Mouse (Mus musculus) kidney, adult 18-20 months (tissue): ENCODE measurements at regions not wholly inside any gene's neighbourhood (a gene's known extent, or its start where the extent isn't known, plus 50 kb on each side); places are given as distances from the start of the nearest gene placed in this dataset.

Experiments used
- DNase-seq: peaks from one replicate; pipeline ENCODE4 v3.0.0; 2021

DNA sequence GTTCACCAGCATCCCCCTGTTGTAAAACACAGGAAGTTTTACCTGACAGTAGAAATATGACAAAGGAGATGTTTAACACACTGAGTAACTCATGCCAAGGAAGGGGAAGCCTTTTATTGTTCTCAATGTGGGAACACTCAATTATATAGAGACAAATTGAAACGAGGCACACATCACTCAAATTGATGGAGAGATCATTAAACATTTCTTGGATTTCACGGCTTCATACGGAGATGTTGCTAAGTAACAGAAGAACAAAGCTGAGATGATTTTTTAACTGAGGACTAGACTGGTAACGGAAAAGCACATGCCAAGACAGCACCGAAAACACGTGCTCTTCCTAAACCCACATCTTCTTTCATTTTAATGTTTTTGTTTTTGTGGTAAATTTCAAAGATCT lies 437.0 kb upstream of the Intu start:
- no peak for DNase-seq

- DNase-seq = no peak
These were observed 436.4 kb upstream of the Intu start for GRCm38 (mm10) chr3:40094701-40095100.

- DNase-seq = no peak
These were observed 428.4 kb upstream of the Intu start for GRCm38 (mm10) chr3:40102698-40103097.

GRCm38 (mm10) chr3:40114811-40115210 lies 416.3 kb upstream of the Intu start:
- no peak for DNase-seq

GRCm38 (mm10) chr3:40118551-40118950 lies 412.5 kb upstream of the Intu start:
- no peak for DNase-seq

DNA sequence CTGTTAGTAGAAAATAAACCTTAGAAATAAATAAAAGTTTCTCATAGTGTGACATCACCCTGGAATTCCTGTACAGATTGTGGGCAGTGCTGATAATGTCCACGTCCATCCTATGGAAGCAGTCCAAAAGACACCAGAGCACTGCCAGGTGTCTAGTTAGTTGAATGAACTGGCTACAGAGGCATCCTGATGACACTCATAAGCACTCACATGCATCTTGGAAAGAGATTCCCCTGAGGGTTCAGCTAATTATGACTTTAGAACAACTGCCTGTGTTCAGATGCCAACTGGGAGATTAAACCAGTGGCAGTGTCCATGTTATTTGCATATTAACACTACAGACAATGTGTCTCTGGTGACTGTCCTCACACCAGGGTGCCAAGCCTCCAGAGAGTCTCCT lies 411.6 kb upstream of the Intu start:
- DNase-seq = no peak

DNA sequence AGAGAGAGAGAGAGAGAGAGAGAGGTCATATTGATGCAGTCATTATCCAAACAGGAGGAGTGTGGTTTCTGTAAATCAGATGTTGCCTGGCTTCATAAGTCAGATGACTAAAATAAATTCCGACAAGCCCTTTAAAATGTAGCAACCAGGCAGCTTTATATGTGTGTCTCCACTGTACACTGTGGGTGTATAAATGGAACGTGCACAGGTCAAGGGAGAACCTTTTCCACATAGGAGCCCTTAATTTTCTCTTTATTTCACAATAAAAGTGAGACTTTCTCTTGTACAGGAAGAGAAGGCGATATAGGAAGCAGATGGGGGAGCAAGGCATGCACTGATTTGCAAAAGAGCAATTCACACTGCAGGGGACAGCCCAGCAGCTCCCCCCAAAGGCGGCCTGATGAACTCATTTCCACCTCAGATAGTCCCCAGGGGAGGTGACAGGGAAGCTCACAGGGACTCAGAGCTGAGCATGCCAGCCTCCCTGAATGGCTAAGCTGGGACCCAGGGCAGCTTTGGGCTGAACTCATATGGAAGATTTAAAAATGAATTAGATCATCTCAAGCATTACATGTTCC lies 410.7 kb upstream of the Intu start:
- DNase-seq = peak; percentile 9

DNA sequence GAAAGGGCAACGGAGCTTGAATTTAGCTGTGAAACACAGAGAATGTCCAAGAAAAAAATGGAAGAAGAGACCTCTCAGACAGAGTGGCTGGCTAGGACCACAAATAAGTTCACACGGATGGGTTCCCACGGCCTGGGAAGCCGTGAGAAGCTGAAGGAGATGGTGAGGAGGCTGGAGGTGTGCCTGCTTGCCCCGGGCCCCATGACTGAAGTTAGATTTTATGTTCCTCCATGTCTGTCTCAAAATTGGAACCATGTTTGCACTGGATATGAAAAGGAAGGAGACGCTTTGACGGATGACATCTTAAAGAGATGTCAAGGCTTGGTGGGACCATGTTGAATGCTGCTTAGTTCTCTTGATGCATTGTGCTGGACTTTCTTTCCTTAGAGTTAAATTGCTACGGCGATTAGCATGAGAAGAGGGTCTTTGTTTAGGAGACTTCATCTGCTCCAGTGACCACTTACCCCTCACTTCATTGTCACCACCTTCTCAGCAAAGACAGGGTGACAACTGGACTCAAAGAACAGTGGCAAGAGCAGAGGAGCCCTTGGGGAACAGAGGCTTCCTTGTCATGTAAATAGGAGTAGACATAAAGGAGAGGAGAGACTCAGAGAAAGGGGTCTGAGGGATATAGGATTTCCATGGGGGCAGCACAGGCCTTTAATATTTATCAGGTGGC lies 407.4 kb upstream of the Intu start:
- no peak for DNase-seq

- no peak for DNase-seq
These were observed 404.2 kb upstream of the Intu start for GRCm38 (mm10) chr3:40126903-40127302.

- no peak for DNase-seq
These were observed 400.1 kb upstream of the Intu start for GRCm38 (mm10) chr3:40130858-40131584.

DNA sequence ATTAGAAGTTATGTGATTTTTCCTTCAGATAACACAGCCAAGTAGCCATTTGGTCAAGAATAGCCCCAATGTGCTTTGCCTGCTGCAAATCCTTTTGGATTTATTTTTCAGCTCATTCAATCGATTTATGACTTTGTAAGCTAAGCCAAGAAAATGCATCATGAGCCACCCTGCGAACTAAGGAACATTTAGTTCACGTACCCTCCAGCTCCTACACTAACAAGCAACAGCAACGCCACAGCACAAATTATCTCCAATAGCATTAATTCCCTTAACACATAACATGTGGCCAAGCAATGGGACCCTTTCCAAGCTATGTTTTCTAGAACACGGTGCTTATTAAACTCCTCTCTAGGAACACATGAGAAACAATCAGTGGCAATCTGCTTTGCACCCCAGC lies 392.4 kb upstream of the Intu start:
- DNase-seq = peak; percentile 3

DNA sequence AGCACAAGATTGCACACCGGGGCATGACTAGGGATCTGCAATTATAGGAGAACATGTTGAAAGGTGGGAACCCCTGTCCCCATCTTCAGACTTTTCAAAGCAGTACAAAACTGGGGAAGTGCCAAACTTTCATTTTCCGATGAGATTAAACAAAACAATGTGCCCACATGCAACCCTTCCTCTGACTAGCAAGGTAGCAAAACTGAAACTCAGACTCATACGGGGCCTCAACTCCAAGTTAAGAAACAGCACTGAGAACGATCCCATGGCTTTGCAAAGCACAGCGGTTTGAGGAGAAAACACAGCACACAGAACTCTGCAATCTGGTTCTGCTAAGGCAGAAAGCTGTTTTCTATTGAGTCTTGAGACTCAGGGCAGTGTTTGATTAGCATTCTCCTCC lies 388.9 kb upstream of the Intu start:
- no peak for DNase-seq

DNA sequence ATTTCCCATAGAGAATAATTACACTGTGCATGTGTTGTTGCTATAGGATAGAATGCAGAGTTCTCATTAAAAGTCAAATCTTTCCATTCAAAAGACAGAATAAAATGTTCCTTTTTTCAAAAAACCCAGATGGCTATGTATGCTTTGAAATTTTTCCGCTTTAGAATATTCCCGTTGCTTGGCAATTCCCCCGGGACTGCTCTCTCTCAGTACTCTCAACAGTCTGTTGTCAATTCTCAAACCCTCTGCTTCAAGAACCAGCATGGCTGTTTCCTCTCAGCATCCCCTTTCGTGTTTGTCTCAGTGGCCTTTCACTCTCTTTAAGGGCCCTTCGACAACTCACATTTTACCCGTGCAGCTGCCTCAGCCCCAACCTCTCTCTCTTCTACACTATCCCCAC lies 372.5 kb upstream of the Intu start:
- DNase-seq = no peak

- no peak for DNase-seq
These were observed 371.4 kb upstream of the Intu start for GRCm38 (mm10) chr3:40159591-40160145.

GRCm38 (mm10) chr3:40164181-40164580 lies 366.9 kb upstream of the Intu start:
- no peak for DNase-seq

DNA sequence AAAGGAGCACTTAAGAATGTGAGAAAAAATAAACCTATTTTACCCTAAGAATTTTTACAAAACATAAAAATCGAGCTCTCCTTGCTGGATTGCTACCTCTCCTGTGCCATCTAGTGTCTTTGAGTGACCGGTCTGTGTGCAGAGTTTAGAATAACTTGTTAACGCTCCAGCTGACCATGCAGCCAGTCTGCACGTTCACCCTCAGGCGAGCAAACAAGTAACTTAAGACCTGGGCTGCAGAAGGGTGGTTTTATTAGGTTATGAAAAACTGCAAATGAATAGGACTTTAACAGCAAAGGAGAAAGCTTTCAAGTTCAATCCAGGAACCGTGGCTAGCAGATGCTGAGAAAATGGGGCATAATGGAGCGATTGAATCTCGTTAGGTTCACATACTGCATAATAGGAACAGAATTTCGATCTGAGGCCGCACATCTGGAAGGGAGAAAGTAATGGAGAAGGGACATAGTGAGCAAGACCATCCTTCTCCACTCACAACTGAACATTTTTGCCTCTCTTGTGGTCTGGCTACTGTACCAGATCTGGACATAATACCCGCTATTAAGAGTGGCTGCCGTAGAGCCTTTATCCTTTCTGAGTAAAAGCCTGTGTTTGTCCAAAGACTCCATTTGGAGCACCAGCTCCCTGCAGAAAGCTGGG lies 363.0 kb upstream of the Intu start:
- DNase-seq = no peak

DNA sequence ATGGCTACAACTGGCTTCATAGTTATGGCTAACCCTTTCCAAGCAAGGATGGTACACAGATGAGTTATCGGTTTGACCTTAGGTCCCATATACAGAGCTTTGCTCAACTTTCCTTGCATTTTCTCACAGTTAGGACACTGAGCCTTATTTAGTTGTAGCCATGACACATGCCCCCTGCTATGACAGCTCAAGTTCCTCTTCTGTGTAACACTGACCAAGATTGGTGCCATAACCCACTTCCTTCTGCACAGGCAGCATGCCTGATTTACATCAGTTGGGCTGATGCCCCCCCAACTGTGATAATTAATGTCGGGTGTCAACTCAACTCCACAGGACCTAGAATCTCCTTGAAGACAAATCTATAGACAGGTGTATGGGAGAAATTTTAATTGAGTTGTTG lies 361.5 kb upstream of the Intu start:
- no peak for DNase-seq

GRCm38 (mm10) chr3:40179726-40180317 lies 351.3 kb upstream of the Intu start:
- DNase-seq = no peak

- no peak for DNase-seq
These were observed 345.3 kb upstream of the Intu start for GRCm38 (mm10) chr3:40185597-40186320.

DNA sequence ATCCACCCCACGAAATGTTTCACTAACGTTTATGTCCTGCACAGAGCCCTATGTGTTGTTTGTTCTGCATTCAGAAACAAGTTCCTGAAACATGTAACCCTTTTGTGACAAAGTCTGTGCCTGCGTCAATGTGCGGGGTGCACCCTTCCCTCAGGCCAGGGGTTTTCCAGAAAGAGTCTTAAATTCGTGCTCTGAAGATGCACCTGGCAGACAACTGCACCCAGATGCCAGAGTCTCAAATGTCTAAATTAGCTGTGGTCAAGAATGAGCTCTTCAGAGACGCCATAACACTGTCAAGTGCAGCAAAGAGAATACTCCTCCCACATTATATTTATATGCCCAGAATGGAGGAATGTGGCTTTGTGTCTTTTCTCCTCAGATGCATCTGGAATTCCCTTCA lies 341.6 kb upstream of the Intu start:
- no peak for DNase-seq

DNA sequence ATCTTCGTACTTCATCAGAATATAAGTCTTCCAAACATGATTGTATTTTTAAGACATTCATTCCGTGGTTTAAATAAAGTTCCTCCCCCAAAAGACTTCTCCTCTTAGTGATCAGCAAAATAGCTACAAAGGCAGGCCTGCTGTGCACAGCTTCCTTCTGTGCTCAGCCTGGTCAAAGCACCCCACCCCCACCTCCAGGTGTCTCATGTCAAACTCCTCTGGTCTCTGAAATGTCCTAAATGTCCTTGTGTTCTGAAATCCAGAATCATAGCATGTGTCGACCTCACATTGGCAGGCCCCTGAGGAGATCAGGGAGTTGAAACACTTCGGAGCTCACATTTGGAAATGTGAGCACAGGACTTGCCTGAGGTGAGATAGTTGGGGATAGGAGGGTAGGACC lies 341.1 kb upstream of the Intu start:
- DNase-seq = no peak

GRCm38 (mm10) chr3:40200174-40200573 lies 330.9 kb upstream of the Intu start:
- DNase-seq = no peak
